Mouse (Mus musculus) stomach, postnatal 0 days (tissue): ENCODE results near the gene Nsun2. TPM values are rescaled to one million over a fixed set of nuclear protein-coding genes. Genes with fewer than 3 reads are reported as not detected.
A peak's percentile ranks its signal among the peaks of the same experiment; 100 is the strongest.

ENCODE experiments used
- ATAC-seq: fragments of 200-750 bp; cut with Nextera tagmentation; 2 replicates; pipeline ENCODE4 v1.8.0; 2017; ENCODE audit not compliant: low FRiP score, low TSS enrichment
- DNase-seq: peaks from one replicate; pipeline ENCODE4 v3.0.0-alpha.2; 2016; ENCODE audit warnings: low spot score
- H3K27ac ChIP-seq: fragments of 300-500 bp; sonication (generic); replicated peaks from 2 replicates; pipeline ENCODE4 v1.5.1; 2014; ENCODE audit warnings: mild to moderate bottlenecking, control low read depth
- H3K27me3 ChIP-seq: fragments of 300-500 bp; sonication (generic); 2 replicates; pipeline ENCODE4 v1.6.1; 2014; ENCODE audit warnings: low read length; ENCODE audit not compliant: control insufficient read depth, insufficient read depth
- H3K36me3 ChIP-seq: fragments of 300-500 bp; sonication (generic); 2 replicates; pipeline ENCODE4 v1.6.1; 2014; ENCODE audit warnings: low read length, mixed read lengths; ENCODE audit not compliant: control insufficient read depth, insufficient read depth
- H3K4me1 ChIP-seq: fragments of 300-500 bp; sonication (generic); replicated peaks from 2 replicates; pipeline ENCODE4 v1.6.1; 2014; ENCODE audit warnings: antibody characterized with exemption; ENCODE audit not compliant: control insufficient read depth, insufficient read depth
- H3K4me2 ChIP-seq: fragments of 300-500 bp; sonication (generic); replicated peaks from 2 replicates; pipeline ENCODE4 v1.6.1; 2014; ENCODE audit warnings: low read depth, mild to moderate bottlenecking, control low read depth, moderate library complexity
- H3K4me3 ChIP-seq: fragments of 300-500 bp; sonication (generic); 2 replicates; pipeline ENCODE4 v1.5.1; 2014; ENCODE audit warnings: low read depth, low read length, control low read depth
- H3K9ac ChIP-seq: fragments of 300-500 bp; sonication (generic); 2 replicates; pipeline ENCODE4 v1.6.1; 2014; ENCODE audit warnings: mild to moderate bottlenecking, low read length, control low read depth, mixed read lengths
- H3K9me3 ChIP-seq: fragments of 300-500 bp; sonication (generic); 2 replicates; pipeline ENCODE4 v1.6.1; 2016; ENCODE audit warnings: low read length; ENCODE audit not compliant: control insufficient read depth
- CTCF ChIP-seq: IDR thresholded peaks from 2 replicates; pipeline ENCODE4 v1.5.1; 2016; ENCODE audit warnings: antibody characterized with exemption, low read depth, mild to moderate bottlenecking, moderate library complexity
- EP300 ChIP-seq: optimal IDR thresholded peaks from 2 replicates; pipeline ENCODE3; 2016; ENCODE audit warnings: antibody characterized with exemption
- WGBS: fragments of 180-500 bp; shearing (Covaris S2); extraction: QIAGEN DNeasy Blood & Tissue Kit; methylation state at CpG from one replicate; pipeline ENCODE4 v1.1.7; 2014; 5-methylcytosine and 5-hydroxymethylcytosine counted together
- polyA plus RNA-seq: library from polyadenylated mRNA; unstranded; fragments of >200 nt; fragmentation: Nextera tagmentation; extraction: Ambion mirVana; gene quantifications from 2 replicates; pipeline ENCODE4 v1.2.1, GENCODE M21; 2015

Gene Nsun2
- polyA plus RNA-seq, 1 experiment from 2014 or later: 68.6 TPM

- Histone ChIP-seq H3K36me3 (no peaks in the 10 kb centered on the region), H3K27ac (no peak overlapping the region), H3K4me1 (peaks cover 2% of the 10 kb centered on the region), H3K9me3 (no peaks in the 10 kb centered on the region), H3K4me2 (no peak overlapping the region), H3K9ac (no peak overlapping the region), H3K4me3 (no peak overlapping the region), H3K27me3 (no peaks in the 10 kb centered on the region)
- DNase-seq (no peak), ATAC-seq (no peak)
- 66% methylated on average over 6 of the region's 6 CpGs for WGBS
- TF ChIP-seq CTCF (no peak), EP300 (no peak)
Observed at GRCm38 (mm10) chr13:69558098-69558660, 24.6 kb downstream of the Nsun2 start.

GRCm38 (mm10) chr13:69559291-69559961, 25.9 kb downstream of the Nsun2 start:
- DNase-seq (peak; percentile 36), ATAC-seq (no peak)
- Histone ChIP-seq H3K4me3 (no peak overlapping the region), H3K9ac (no peak overlapping the region), H3K4me1 (peaks cover 4% of the 10 kb centered on the region), H3K36me3 (no peaks in the 10 kb centered on the region), H3K27ac (no peak overlapping the region), H3K27me3 (no peaks in the 10 kb centered on the region), H3K4me2 (0 out of 2 replicates have a peak overlapping the region, but pooled peaks have one; percentile 4), H3K9me3 (no peaks in the 10 kb centered on the region)
- no peak for TF ChIP-seq EP300
- TF ChIP-seq CTCF: no peak
- 50% methylated on average over 13 of the region's 13 CpGs for WGBS

GRCm38 (mm10) chr13:69562004-69562403, 28.5 kb downstream of the Nsun2 start:
- Histone ChIP-seq H3K27me3 (no peaks in the 10 kb centered on the region), H3K9me3 (no peaks in the 10 kb centered on the region), H3K4me3 (no peak overlapping the region), H3K9ac (no peak overlapping the region), H3K4me1 (peaks cover 4% of the 10 kb centered on the region), H3K27ac (no peak overlapping the region), H3K4me2 (no peak overlapping the region), H3K36me3 (no peaks in the 10 kb centered on the region)
- ATAC-seq (no peak), DNase-seq (no peak)
- WGBS: 79% methylated on average over 9 of the region's 9 CpGs
- TF ChIP-seq EP300: no peak
- no peak for TF ChIP-seq CTCF

- no peak overlapping the region for H3K27ac ChIP-seq
- H3K27me3 ChIP-seq: no peaks in the 10 kb centered on the region
- no peak overlapping the region for H3K4me2 ChIP-seq
- DNase-seq: no peak
- TF ChIP-seq CTCF: no peak
- no peak for TF ChIP-seq EP300
- H3K9ac ChIP-seq: no peak overlapping the region
- WGBS: 58% methylated on average over 12 of the region's 12 CpGs
- no peak overlapping the region for H3K4me3 ChIP-seq
- H3K36me3 ChIP-seq: no peaks in the 10 kb centered on the region
- H3K9me3 ChIP-seq: no peaks in the 10 kb centered on the region
- peaks cover 4% of the 10 kb centered on the region for H3K4me1 ChIP-seq
- peak; percentile 60 for ATAC-seq
Observed at GRCm38 (mm10) chr13:69562654-69563574, 29.4 kb downstream of the Nsun2 start.

GRCm38 (mm10) chr13:69563905-69564304, 30.4 kb downstream of the Nsun2 start:
- DNase-seq: no peak
- peaks cover 4% of the 10 kb centered on the region for H3K4me1 ChIP-seq
- no peaks in the 10 kb centered on the region for H3K27me3 ChIP-seq
- WGBS: 36% methylated on average over 3 of the region's 3 CpGs
- H3K27ac ChIP-seq: no peak overlapping the region
- no peak overlapping the region for H3K4me3 ChIP-seq
- H3K9ac ChIP-seq: no peak overlapping the region
- no peak overlapping the region for H3K4me2 ChIP-seq
- no peaks in the 10 kb centered on the region for H3K9me3 ChIP-seq
- no peaks in the 10 kb centered on the region for H3K36me3 ChIP-seq
- no peak for TF ChIP-seq CTCF
- no peak for TF ChIP-seq EP300
- peak; percentile 74 for ATAC-seq
